Comparison of ENCODE assay signal across 1 mouse cellular context in the genomic region with DNA sequence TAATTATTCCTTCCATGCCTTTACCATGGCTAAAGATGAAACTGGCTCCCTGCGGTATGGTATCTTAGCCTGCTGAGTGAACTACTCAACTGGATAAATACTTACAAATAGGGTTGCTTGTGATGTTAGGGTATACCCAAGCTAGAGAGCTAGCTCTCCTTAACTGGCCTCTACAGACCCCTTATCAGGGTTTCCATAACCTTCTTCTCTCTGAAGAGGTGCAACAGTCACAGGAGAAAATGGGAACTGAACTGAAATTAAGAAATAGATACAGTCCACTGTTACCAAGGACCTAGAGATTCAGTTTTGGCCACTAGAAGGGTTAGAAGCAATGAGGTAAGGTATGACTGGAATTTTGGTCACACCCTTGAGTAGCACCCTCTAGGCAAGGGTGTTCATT.
TF ChIP-seq lines count a peak whose summit lies in the region.

No protein-coding gene starts in this region.

TF ChIP-seq in MEL, 35 proteins besides CTCF, POLR2A, EP300 and RAD21:
- no peak for TF ChIP-seq MAFK (IDR thresholded peaks at IDR 0.05; ENCODE audit: borderline replicate concordance, low read depth, low read length)
- no peak for TF ChIP-seq USF1 (IDR thresholded peaks at IDR 0.05; ENCODE audit: low read depth, low read length)
- TF ChIP-seq JUND (IDR thresholded peaks at IDR 0.05; ENCODE audit: low read depth, low read length), result no peak
- TF ChIP-seq TAL1 (IDR thresholded peaks at IDR 0.05; ENCODE audit: low read length), result peak; percentile 69
- TF ChIP-seq POLR2AphosphoS2 (IDR thresholded peaks at IDR 0.05; ENCODE audit: low read length), result no peak
- TF ChIP-seq ETS1 (IDR thresholded peaks at IDR 0.05; ENCODE audit: low read depth, low read length), result peak; percentile 58; the same call in 1 of the 2 replicates
- peak; percentile 91 for TF ChIP-seq TCF12 (IDR thresholded peaks at IDR 0.05; ENCODE audit: low read depth, low read length)
- no peak for TF ChIP-seq HCFC1 (IDR thresholded peaks at IDR 0.05; ENCODE audit: low read depth, low read length)
- TF ChIP-seq MAZ (IDR thresholded peaks at IDR 0.05; ENCODE audit: low read depth, low read length), result no peak
- TF ChIP-seq GATA1 (IDR thresholded peaks at IDR 0.05; ENCODE audit: low read depth, low read length), result peak; percentile 91
- no peak for TF ChIP-seq ZC3H11A (IDR thresholded peaks at IDR 0.05; ENCODE audit: low read depth, low read length)
